Mouse (Mus musculus) limb, embryonic 15.5 days (tissue): ENCODE data around the gene Zfp287. TPM values are rescaled to one million over a fixed set of nuclear protein-coding genes. Genes with fewer than 3 reads are reported as not detected.

Experiments
- ATAC-seq: fragments of 200-750 bp; cut with Nextera tagmentation; 2 replicates; pipeline ENCODE4 v1.8.0; 2017; ENCODE audit warnings: low read depth, moderate TSS enrichment; ENCODE audit not compliant: insufficient number of reproducible peaks, low FRiP score, low TSS enrichment
- H3K27ac ChIP-seq: fragments of 300-500 bp; sonication (generic); 2 replicates; pipeline ENCODE4 v1.5.1; 2015; ENCODE audit warnings: moderate library complexity, mild to moderate bottlenecking, inconsistent platforms
- H3K27me3 ChIP-seq: fragments of 300-500 bp; sonication (generic); 2 replicates; pipeline ENCODE4 v1.6.1; 2015; ENCODE audit warnings: inconsistent platforms
- H3K36me3 ChIP-seq: fragments of 300-500 bp; sonication (generic); 2 replicates; pipeline ENCODE4 v1.6.1; 2015; ENCODE audit warnings: inconsistent platforms
- H3K4me1 ChIP-seq: fragments of 300-500 bp; sonication (generic); 2 replicates; pipeline ENCODE4 v1.6.1; 2015; ENCODE audit warnings: inconsistent platforms
- H3K4me2 ChIP-seq: fragments of 300-500 bp; sonication (generic); 2 replicates; pipeline ENCODE4 v1.6.1; 2015; ENCODE audit warnings: mild to moderate bottlenecking, inconsistent platforms
- H3K4me3 ChIP-seq: fragments of 300-500 bp; sonication (generic); 2 replicates; pipeline ENCODE4 v1.5.1; 2015; ENCODE audit warnings: mild to moderate bottlenecking, inconsistent platforms
- H3K9ac ChIP-seq: fragments of 300-500 bp; sonication (generic); 2 replicates; pipeline ENCODE4 v1.6.1; 2015; ENCODE audit warnings: inconsistent platforms
- H3K9me3 ChIP-seq: fragments of 300-500 bp; sonication (generic); 2 replicates; pipeline ENCODE4 v1.6.1; 2016; ENCODE audit warnings: inconsistent platforms
- WGBS: fragments of 180-500 bp; shearing (Covaris S2); methylation state at CpG from one replicate; pipeline ENCODE4 v1.1.7; 2015; 5-methylcytosine and 5-hydroxymethylcytosine counted together
- polyA plus RNA-seq: library from polyadenylated mRNA; unstranded; fragments of >200 nt; fragmentation: Nextera tagmentation; extraction: Ambion mirVana; gene quantifications from 2 replicates; pipeline ENCODE4 v1.2.1, GENCODE M21; 2015

The Zfp287 gene
- polyA plus RNA-seq, 1 experiment from 2014 or later = 8.4 TPM

DNA sequence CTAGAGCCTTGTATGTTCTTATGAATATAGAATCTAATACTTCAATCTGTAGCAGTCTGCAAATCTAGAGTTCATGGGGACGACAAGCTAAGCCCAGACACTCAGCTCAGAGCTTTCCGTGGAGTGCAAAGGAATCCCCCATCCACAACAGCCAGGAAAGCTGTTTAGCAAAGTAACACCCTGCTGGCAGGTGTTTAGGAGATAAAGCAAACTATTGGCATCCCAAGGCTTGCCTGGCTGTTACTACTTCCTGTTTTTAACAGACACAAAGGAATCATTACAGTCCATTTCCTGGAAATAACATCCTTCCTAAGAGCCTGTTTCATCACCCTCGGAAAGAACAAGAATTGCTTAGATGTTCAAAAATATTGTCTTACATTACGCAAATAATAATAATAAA is 70.8 kb downstream of the Zfp287 start:
- ATAC-seq = no peak
- H3K4me3 ChIP-seq = no peak overlapping the region
- no peaks in the 10 kb centered on the region for H3K9me3 ChIP-seq
- no peak overlapping the region for H3K4me2 ChIP-seq
- H3K36me3 ChIP-seq = peaks cover 21% of the 10 kb centered on the region
- no peaks in the 10 kb centered on the region for H3K4me1 ChIP-seq
- WGBS = 58% methylated on average over 4 of the region's 4 CpGs
- H3K27ac ChIP-seq = no peak overlapping the region
- no peaks in the 10 kb centered on the region for H3K27me3 ChIP-seq
- no peak overlapping the region for H3K9ac ChIP-seq

DNA sequence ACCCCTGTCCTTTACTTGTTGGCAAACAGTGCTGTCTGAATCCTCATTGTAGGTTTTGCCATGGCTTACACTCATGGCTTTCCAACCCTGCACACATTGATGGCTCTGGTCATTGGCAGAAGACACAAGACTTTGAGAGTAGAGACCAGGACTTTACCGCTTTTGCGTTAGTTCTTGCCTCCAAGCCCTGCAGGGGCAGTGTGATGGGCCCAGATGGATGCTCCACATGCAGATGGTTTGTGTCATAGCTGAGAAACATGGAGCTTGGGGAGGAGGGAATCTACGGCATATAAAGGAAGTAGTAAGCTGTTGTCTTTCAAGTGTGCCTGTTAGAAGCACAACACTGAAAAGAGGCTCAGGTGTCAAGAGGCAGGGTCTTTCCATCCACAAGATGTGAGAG is 79.6 kb downstream of the Zfp287 start:
- Histone ChIP-seq H3K9ac (no peak overlapping the region), H3K36me3 (peaks cover 14% of the 10 kb centered on the region; the same call in 1 of the 2 replicates), H3K4me1 (peaks cover 19% of the 10 kb centered on the region), H3K27me3 (no peaks in the 10 kb centered on the region), H3K4me2 (no peak overlapping the region), H3K4me3 (no peak overlapping the region), H3K27ac (no peak overlapping the region), H3K9me3 (no peaks in the 10 kb centered on the region)
- 89% methylated on average over 3 of the region's 3 CpGs for WGBS
- ATAC-seq = no peak

DNA sequence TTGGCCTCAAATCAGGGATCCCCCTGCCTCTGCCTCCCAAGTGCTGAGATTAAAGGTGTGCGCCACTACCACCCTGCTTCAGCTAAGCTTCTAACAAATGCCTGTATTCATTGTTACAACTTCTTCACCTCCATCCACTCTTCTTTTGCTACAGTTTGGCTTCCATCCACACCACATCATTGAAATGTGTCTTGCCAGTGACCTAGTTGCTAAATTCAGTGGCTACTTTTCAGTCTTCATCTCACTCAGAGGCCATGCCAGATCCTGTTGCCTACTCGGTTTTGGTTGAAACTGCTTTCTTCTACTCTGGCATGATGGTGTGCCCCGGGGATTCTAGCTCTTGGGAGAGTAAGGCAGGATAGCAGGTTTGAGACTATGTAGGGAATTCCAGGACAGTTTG is 80.1 kb downstream of the Zfp287 start:
- no peaks in the 10 kb centered on the region for H3K9me3 ChIP-seq
- H3K4me3 ChIP-seq = no peak overlapping the region
- WGBS = 83% methylated on average over 3 of the region's 3 CpGs
- H3K9ac ChIP-seq = no peak overlapping the region
- no peak overlapping the region for H3K4me2 ChIP-seq
- peaks cover 14% of the 10 kb centered on the region; the same call in 1 of the 2 replicates for H3K36me3 ChIP-seq
- no peak overlapping the region for H3K27ac ChIP-seq
- ATAC-seq = no peak
- H3K4me1 ChIP-seq = peaks cover 24% of the 10 kb centered on the region
- no peaks in the 10 kb centered on the region for H3K27me3 ChIP-seq

Other genes starting within 250 kb of the Zfp287 start
- gene Cenpv, start 192.6 kb downstream of the Zfp287 start, polyA plus RNA-seq = 14.2 and 15.9 TPM in 2 replicates
- gene Ubb, start 180.7 kb downstream of the Zfp287 start, polyA plus RNA-seq = 3,280 and 3,478 TPM in 2 replicates
- gene Trpv2, start 157.4 kb downstream of the Zfp287 start, polyA plus RNA-seq = 4.1 and 5.1 TPM in 2 replicates
- gene Lrrc75a, start 83.4 kb downstream of the Zfp287 start, polyA plus RNA-seq = 13.1 and 14.5 TPM in 2 replicates
- 57.0 and 61.9 TPM in 2 replicates for gene Mmgt2, start 83.2 kb downstream of the Zfp287 start, polyA plus RNA-seq
- not detected in 2 replicates for gene Gm10428, start 21.2 kb upstream of the Zfp287 start, polyA plus RNA-seq
- gene Zfp286, start 57.6 kb upstream of the Zfp287 start, polyA plus RNA-seq = 21.8 and 22.3 TPM in 2 replicates
- 24.6 and 26.1 TPM in 2 replicates for gene Trim16, start 88.3 kb upstream of the Zfp287 start, polyA plus RNA-seq
- 0.20 and 0.65 TPM in 2 replicates for gene Fbxw10, start 115.2 kb upstream of the Zfp287 start, polyA plus RNA-seq
- 82.1 and 85.3 TPM in 2 replicates for gene Tvp23b, start 147.6 kb upstream of the Zfp287 start, polyA plus RNA-seq
- gene Cdrt4, start 219.3 kb upstream of the Zfp287 start, polyA plus RNA-seq = 0.22 TPM in 1 of 2 replicates, not detected in the other